Mouse (Mus musculus) G1E (cell line): ENCODE measurements around the gene Fcho2. TPM values are rescaled to one million over a fixed set of nuclear protein-coding genes. Genes with fewer than 3 reads are reported as not detected.

ENCODE experiments used
- ATAC-seq: 2 replicates; pipeline ENCODE4 v1.8.0; 2016; ENCODE audit warnings: mild to moderate bottlenecking; ENCODE audit not compliant: insufficient number of reproducible peaks, poor library complexity, low FRiP score, severe bottlenecking; ENCODE audit errors: extremely low read depth
- DNase-seq: peaks from one replicate; pipeline ENCODE4 v3.0.0; 2012; ENCODE audit warnings: low spot score
- H3K27me3 ChIP-seq: 2 replicates; pipeline ENCODE4 v1.6.1; 2012; ENCODE audit warnings: mild to moderate bottlenecking, low read length, inconsistent platforms; ENCODE audit not compliant: insufficient read depth
- H3K36me3 ChIP-seq: replicated peaks from 2 replicates; pipeline ENCODE3; 2012; ENCODE audit warnings: mild to moderate bottlenecking, inconsistent platforms
- H3K4me1 ChIP-seq: 2 replicates; pipeline ENCODE4 v1.6.1; 2012; ENCODE audit warnings: low read depth, low read length, inconsistent platforms, mixed read lengths; ENCODE audit not compliant: insufficient read depth
- H3K4me3 ChIP-seq: 2 replicates; pipeline ENCODE4 v1.5.1; 2012; ENCODE audit warnings: low read depth, mild to moderate bottlenecking, inconsistent platforms, low read length, moderate library complexity, mixed read lengths
- H3K9me3 ChIP-seq: replicated peaks from 2 replicates; pipeline ENCODE4 v1.6.1; 2012; ENCODE audit warnings: inconsistent platforms
- CTCF ChIP-seq: IDR thresholded peaks from 2 replicates; pipeline ENCODE4 v1.5.1; 2012; ENCODE audit warnings: low read depth, low read length, inconsistent platforms, mixed read lengths
- GATA1 ChIP-seq: IDR thresholded peaks from 2 replicates; pipeline ENCODE4 v1.6.1; 2012; ENCODE audit warnings: borderline replicate concordance, low read length, inconsistent platforms, mixed read lengths
- GATA2 ChIP-seq: IDR thresholded peaks from 2 replicates; pipeline ENCODE4 v1.6.1; 2012; ENCODE audit warnings: low read depth, low read length, inconsistent platforms, borderline replicate concordance
- POLR2AphosphoS5 ChIP-seq: IDR thresholded peaks from 2 replicates; pipeline ENCODE4 v1.6.1; 2012; ENCODE audit warnings: low read depth, low read length, inconsistent platforms; ENCODE audit not compliant: insufficient replicate concordance
- TAL1 ChIP-seq: conservative IDR thresholded peaks from 2 replicates; pipeline ENCODE4 v1.6.1; 2012; ENCODE audit warnings: low read depth, low read length, inconsistent platforms, mixed read lengths
- polyA plus RNA-seq: library from polyadenylated mRNA; stranded (reverse); fragments of >175 nt; gene quantifications from 2 replicates; pipeline ENCODE4 v1.2.3, GENCODE M21; 2012
- total RNA-seq, 2 experiments: library from RNA; stranded (forward) in 1 of 2; stranded (reverse) in 1 of 2; fragments of 200-1000 nt in 1 of 2; fragments of >200 nt in 1 of 2; fragmentation: Nextera tagmentation in 1 of 2; gene quantifications; 2 replicates each; pipeline ENCODE4 v1.2.3; 2014 to 2017

The Fcho2 gene
- total and polyA plus RNA-seq, 3 experiments: 5.0 to 105 (median 30.7) TPM

- peaks cover 22% of the 10 kb centered on the region for H3K36me3 ChIP-seq
- peak; percentile 32; the same call in 1 of the 2 replicates for TF ChIP-seq TAL1
- no peak for TF ChIP-seq GATA1
- H3K9me3 ChIP-seq: no peaks in the 10 kb centered on the region
- no peak overlapping the region for H3K4me3 ChIP-seq
- H3K27me3 ChIP-seq: no peaks in the 10 kb centered on the region
- ATAC-seq (peak; percentile 54), DNase-seq (no peak)
- peaks cover 5% of the 10 kb centered on the region for H3K4me1 ChIP-seq
Measured at GRCm38 (mm10) chr13:98755886-98756285, 59.4 kb downstream of the Fcho2 start.

GRCm38 (mm10) chr13:98744679-98745078 lies 70.6 kb downstream of the Fcho2 start:
- no peak for DNase-seq
- no peaks in the 10 kb centered on the region for H3K4me1 ChIP-seq
- no peak for ATAC-seq
- no peak overlapping the region for H3K4me3 ChIP-seq
- no peaks in the 10 kb centered on the region for H3K27me3 ChIP-seq
- peaks cover 42% of the 10 kb centered on the region for H3K36me3 ChIP-seq
- no peaks in the 10 kb centered on the region for H3K9me3 ChIP-seq
- no peak for TF ChIP-seq GATA2
- TF ChIP-seq POLR2AphosphoS5: no peak
- TF ChIP-seq CTCF: no peak
- TF ChIP-seq TAL1: no peak
- TF ChIP-seq GATA1: no peak

- H3K27me3 ChIP-seq: no peaks in the 10 kb centered on the region
- no peak overlapping the region for H3K4me3 ChIP-seq
- peaks cover 43% of the 10 kb centered on the region for H3K36me3 ChIP-seq
- no peak for ATAC-seq
- no peak for DNase-seq
- no peaks in the 10 kb centered on the region for H3K9me3 ChIP-seq
- no peak for TF ChIP-seq GATA1
- no peak for TF ChIP-seq GATA2
- no peak for TF ChIP-seq POLR2AphosphoS5
- TF ChIP-seq CTCF: no peak
- no peak for TF ChIP-seq TAL1
- H3K4me1 ChIP-seq: no peaks in the 10 kb centered on the region
Measured at GRCm38 (mm10) chr13:98743829-98744228, 71.4 kb downstream of the Fcho2 start.

GRCm38 (mm10) chr13:98743214-98743613 lies 72.0 kb downstream of the Fcho2 start:
- Histone ChIP-seq H3K4me3 (no peak overlapping the region), H3K9me3 (no peaks in the 10 kb centered on the region), H3K36me3 (peaks cover 43% of the 10 kb centered on the region), H3K27me3 (no peaks in the 10 kb centered on the region), H3K4me1 (no peaks in the 10 kb centered on the region)
- DNase-seq: no peak
- TF ChIP-seq POLR2AphosphoS5: no peak
- no peak for TF ChIP-seq GATA2
- TF ChIP-seq CTCF: no peak
- no peak for TF ChIP-seq GATA1
- TF ChIP-seq TAL1: no peak
- ATAC-seq: no peak

- Histone ChIP-seq H3K4me3 (no peak overlapping the region), H3K9me3 (no peaks in the 10 kb centered on the region), H3K27me3 (no peaks in the 10 kb centered on the region), H3K4me1 (no peaks in the 10 kb centered on the region), H3K36me3 (peaks cover 39% of the 10 kb centered on the region)
- ATAC-seq: no peak
- DNase-seq: no peak
- TF ChIP-seq GATA2: no peak
- TF ChIP-seq TAL1: no peak
- TF ChIP-seq POLR2AphosphoS5: no peak
- no peak for TF ChIP-seq GATA1
- TF ChIP-seq CTCF: no peak
Measured at GRCm38 (mm10) chr13:98738213-98738612, 77.0 kb downstream of the Fcho2 start.

- Histone ChIP-seq H3K4me3 (no peak overlapping the region), H3K9me3 (no peaks in the 10 kb centered on the region), H3K27me3 (no peaks in the 10 kb centered on the region), H3K36me3 (peaks cover 58% of the 10 kb centered on the region), H3K4me1 (no peaks in the 10 kb centered on the region)
- ATAC-seq (no peak), DNase-seq (no peak)
- TF ChIP-seq CTCF: no peak
- no peak for TF ChIP-seq TAL1
- TF ChIP-seq POLR2AphosphoS5: no peak
- no peak for TF ChIP-seq GATA1
- TF ChIP-seq GATA2: no peak
Measured at GRCm38 (mm10) chr13:98733292-98733691, 82.0 kb downstream of the Fcho2 start.

- H3K27me3 ChIP-seq: no peaks in the 10 kb centered on the region
- no peak overlapping the region for H3K4me3 ChIP-seq
- no peaks in the 10 kb centered on the region for H3K9me3 ChIP-seq
- DNase-seq (no peak), ATAC-seq (no peak)
- H3K4me1 ChIP-seq: no peaks in the 10 kb centered on the region
- TF ChIP-seq CTCF (no peak), TAL1 (no peak), GATA2 (no peak)
- H3K36me3 ChIP-seq: peaks cover 76% of the 10 kb centered on the region
Measured at GRCm38 (mm10) chr13:98729271-98730062, 85.8 kb downstream of the Fcho2 start.
